Mouse (Mus musculus) cerebellum, adult 9-10 months (tissue): ENCODE measurements around the gene 1700020N15Rik.
"Not testable (repeated sequence)": the region's sequence is repeated elsewhere in the genome, so short reads cannot be mapped to it uniquely, and the experiment has no call there.

ENCODE experiments used
- DNase-seq: peaks from one replicate; pipeline ENCODE4 v3.0.0; 2022

The 1700020N15Rik gene

GRCm38 (mm10) chrX:69945000-69945399 is at the start of gene 1700020N15Rik:
TSS of gene 1700020N15Rik (plus strand) at chrX:69945300.
- not testable (repeated sequence) for DNase-seq

GRCm38 (mm10) chrX:69976790-69977579 is 31.9 kb downstream of the 1700020N15Rik start:
- no peak for DNase-seq
